Mouse (Mus musculus): Measurements from ENCODE around the gene Dnajb5. TPM values are rescaled to one million over a fixed set of nuclear protein-coding genes. Genes with fewer than 3 reads are reported as not detected.

Dnajb5 gene
- total and polyA plus RNA-seq, 2 experiments from 2014 or later = 33.4 to 88.0 TPM

DNA sequence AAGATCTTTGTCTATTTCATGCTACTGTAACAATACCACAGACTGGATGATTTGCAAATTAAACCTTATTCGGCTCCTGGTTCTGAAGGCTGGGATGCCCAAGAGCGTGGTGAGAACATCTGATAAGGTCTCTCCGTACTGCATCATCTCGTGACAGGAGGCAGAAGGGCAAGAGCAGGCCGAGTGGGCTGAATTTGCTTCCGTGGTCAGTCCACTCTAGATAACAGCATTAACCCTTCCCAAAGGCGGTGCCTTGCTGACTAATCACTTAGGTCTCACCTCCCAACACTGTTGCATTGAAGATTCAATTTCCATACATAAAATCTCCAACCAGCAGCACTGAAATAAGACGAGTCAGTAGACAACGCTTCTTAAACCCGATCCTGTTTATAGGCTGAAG, 36.2 kb upstream of the Dnajb5 start:
- H3K4me2 ChIP-seq (ENCODE audit: low read depth, low read length) = no peak overlapping the region
- H3K27me3 ChIP-seq (ENCODE audit: insufficient read depth, low read length) = no peaks in the 10 kb centered on the region
- no peak overlapping the region for H3K9ac ChIP-seq (replicated peaks; ENCODE audit: low read length)
- ATAC-seq (no peak), DNase-seq (ENCODE audit: low spot score) (no peak)
- WGBS = 55% methylated on average over 10 of the region's 10 CpGs
- no peaks in the 10 kb centered on the region for H3K9me3 ChIP-seq (ENCODE audit: low read length)
- H3K27ac ChIP-seq = no peak overlapping the region
- H3K4me3 ChIP-seq (ENCODE audit: low read length) = no peak overlapping the region
- TF ChIP-seq CTCF (IDR thresholded peaks at IDR 0.05; ENCODE audit: low read depth) = no peak
- H3K36me3 ChIP-seq (ENCODE audit: insufficient read depth, low read length) = no peaks in the 10 kb centered on the region
- no peaks in the 10 kb centered on the region for H3K4me1 ChIP-seq (ENCODE audit: insufficient read depth, low read length)

DNA sequence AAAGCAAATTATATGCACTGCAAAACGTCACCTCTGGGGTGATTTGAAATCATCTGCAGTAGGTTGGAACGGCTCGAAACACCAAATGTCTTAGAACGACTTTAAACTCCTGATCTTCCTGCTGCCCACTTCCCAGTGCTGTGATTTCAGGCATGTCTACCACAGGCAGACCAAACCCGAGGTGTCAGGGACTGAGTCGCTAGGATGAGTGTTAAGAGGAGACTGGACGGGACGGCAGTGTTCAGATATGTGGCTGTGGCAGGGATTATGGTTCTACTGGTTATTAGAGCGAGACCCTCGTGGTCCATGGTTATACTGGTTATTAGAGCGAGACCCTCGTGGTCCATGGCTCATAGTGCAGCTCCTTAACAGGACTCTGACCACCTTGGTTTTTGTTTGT, 34.3 kb upstream of the Dnajb5 start:
- ATAC-seq = no peak
- H3K4me2 ChIP-seq (ENCODE audit: low read depth, low read length) = no peak overlapping the region
- H3K9me3 ChIP-seq (ENCODE audit: low read length) = no peaks in the 10 kb centered on the region
- no peaks in the 10 kb centered on the region for H3K27me3 ChIP-seq (ENCODE audit: insufficient read depth, low read length)
- no peak overlapping the region for H3K9ac ChIP-seq (replicated peaks; ENCODE audit: low read length)
- H3K36me3 ChIP-seq (ENCODE audit: insufficient read depth, low read length) = no peaks in the 10 kb centered on the region
- no peak for TF ChIP-seq CTCF (IDR thresholded peaks at IDR 0.05; ENCODE audit: low read depth)
- 90% methylated on average over 12 of the region's 12 CpGs for WGBS
- DNase-seq (ENCODE audit: low spot score) = no peak
- H3K4me3 ChIP-seq (ENCODE audit: low read length) = no peak overlapping the region
- no peak overlapping the region for H3K27ac ChIP-seq
- no peaks in the 10 kb centered on the region for H3K4me1 ChIP-seq (ENCODE audit: insufficient read depth, low read length)

- no peak for DNase-seq (ENCODE audit: low spot score)
- H3K4me2 ChIP-seq (ENCODE audit: low read depth, low read length) = peak overlapping the region; percentile 84
These were observed 33.6 kb upstream of the Dnajb5 start for GRCm38 (mm10) chr4:42915966-42916365.

GRCm38 (mm10) chr4:42916617-42917401, 32.8 kb upstream of the Dnajb5 start, which contains the start of gene Phf24:
Gene Phf24 (plus strand): TSS chr4:42916660.
- Histone ChIP-seq H3K4me1 (ENCODE audit: insufficient read depth, low read length) (no peaks in the 10 kb centered on the region), H3K27ac (peak within 1 kb of the TSS; percentile 79), H3K9me3 (ENCODE audit: low read length) (no peaks in the 10 kb centered on the region), H3K9ac (replicated peaks; ENCODE audit: low read length) (peak within 1 kb of the TSS; percentile 80), H3K4me2 (ENCODE audit: low read depth, low read length) (peak within 1 kb of the TSS; percentile 84), H3K36me3 (ENCODE audit: insufficient read depth, low read length) (no peaks in the 10 kb centered on the region), H3K27me3 (ENCODE audit: insufficient read depth, low read length) (no peaks in the 10 kb centered on the region), H3K4me3 (ENCODE audit: low read length) (peak within 1 kb of the TSS; percentile 66)
- TF ChIP-seq CTCF (IDR thresholded peaks at IDR 0.05; ENCODE audit: low read depth) = no peak
- 2% methylated on average over 63 of the region's 90 CpGs for WGBS
- DNase-seq (ENCODE audit: low spot score) (peak; percentile 88), ATAC-seq (peak; percentile 85)

More at GRCm38 (mm10) chr4:42915966-42916365, 33.6 kb upstream of the Dnajb5 start:
- H3K27ac ChIP-seq = no peak overlapping the region
- no peak for TF ChIP-seq CTCF (IDR thresholded peaks at IDR 0.05; ENCODE audit: low read depth)
- no peaks in the 10 kb centered on the region for H3K9me3 ChIP-seq (ENCODE audit: low read length)
- H3K36me3 ChIP-seq (ENCODE audit: insufficient read depth, low read length) = no peaks in the 10 kb centered on the region
- no peak for ATAC-seq
- H3K4me1 ChIP-seq (ENCODE audit: insufficient read depth, low read length) = no peaks in the 10 kb centered on the region
- H3K4me3 ChIP-seq (ENCODE audit: low read length) = no peak overlapping the region
- WGBS = 89% methylated on average over 1 of the region's 1 CpGs
- no peaks in the 10 kb centered on the region for H3K27me3 ChIP-seq (ENCODE audit: insufficient read depth, low read length)
- H3K9ac ChIP-seq (replicated peaks; ENCODE audit: low read length) = no peak overlapping the region

DNA sequence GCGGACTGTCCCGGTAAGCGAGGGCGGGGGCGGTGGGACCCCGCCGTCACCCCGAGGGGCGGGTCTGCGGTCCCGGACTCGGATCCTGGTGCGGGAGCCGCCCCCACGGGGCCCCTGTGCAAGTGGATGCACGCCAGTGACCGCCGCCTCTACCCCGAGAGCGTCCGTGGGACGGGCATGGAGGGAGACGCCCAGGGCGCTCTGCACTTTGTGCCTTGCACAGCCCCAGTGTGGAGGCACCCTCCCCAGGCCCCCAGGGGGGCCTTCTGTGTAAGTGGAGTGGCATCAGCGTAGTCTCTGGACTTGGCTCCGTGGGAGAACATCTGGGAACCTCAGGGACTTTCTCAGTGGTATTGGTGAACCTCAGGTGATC, 32.2 kb upstream of the Dnajb5 start:
- peak; percentile 10 for DNase-seq (ENCODE audit: low spot score)
- 3% methylated on average over 20 of the region's 26 CpGs for WGBS
- TF ChIP-seq CTCF (IDR thresholded peaks at IDR 0.05; ENCODE audit: low read depth) = no peak
- H3K4me3 ChIP-seq (ENCODE audit: low read length) = peak overlapping the region; percentile 66
- peak overlapping the region; percentile 84 for H3K4me2 ChIP-seq (ENCODE audit: low read depth, low read length)
- H3K9me3 ChIP-seq (ENCODE audit: low read length) = no peaks in the 10 kb centered on the region
- peak; percentile 62 for ATAC-seq
- H3K27ac ChIP-seq = peak overlapping the region; percentile 79
- H3K4me1 ChIP-seq (ENCODE audit: insufficient read depth, low read length) = no peaks in the 10 kb centered on the region
- H3K9ac ChIP-seq (replicated peaks; ENCODE audit: low read length) = peak overlapping the region; percentile 80
- H3K27me3 ChIP-seq (ENCODE audit: insufficient read depth, low read length) = no peaks in the 10 kb centered on the region
- H3K36me3 ChIP-seq (ENCODE audit: insufficient read depth, low read length) = no peaks in the 10 kb centered on the region

DNA sequence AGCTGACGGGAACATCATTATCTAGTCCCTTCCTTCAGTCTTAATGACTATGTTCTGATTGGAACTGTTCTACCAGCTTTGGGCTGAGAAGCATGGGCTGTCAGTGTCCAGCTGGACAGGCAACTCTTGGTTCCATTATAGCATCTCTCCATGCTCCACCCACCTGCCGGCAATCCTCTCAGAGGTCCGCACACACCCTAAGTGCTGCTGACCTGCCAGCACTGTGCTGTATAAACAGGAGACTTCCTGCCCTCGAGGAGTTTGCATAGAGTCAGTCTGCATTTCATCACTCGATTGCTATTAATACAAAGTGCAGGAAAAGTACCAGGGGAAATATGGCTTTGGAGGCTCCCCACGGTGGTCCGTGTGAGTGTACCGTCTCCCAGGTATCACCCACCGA, 28.9 kb upstream of the Dnajb5 start:
- Histone ChIP-seq H3K9ac (replicated peaks; ENCODE audit: low read length) (no peak overlapping the region), H3K27me3 (ENCODE audit: insufficient read depth, low read length) (no peaks in the 10 kb centered on the region), H3K4me2 (ENCODE audit: low read depth, low read length) (no peak overlapping the region), H3K9me3 (ENCODE audit: low read length) (no peaks in the 10 kb centered on the region), H3K4me1 (ENCODE audit: insufficient read depth, low read length) (no peaks in the 10 kb centered on the region), H3K36me3 (ENCODE audit: insufficient read depth, low read length) (no peaks in the 10 kb centered on the region), H3K4me3 (ENCODE audit: low read length) (no peak overlapping the region), H3K27ac (no peak overlapping the region)
- no peak for TF ChIP-seq CTCF (IDR thresholded peaks at IDR 0.05; ENCODE audit: low read depth)
- 77% methylated on average over 9 of the region's 9 CpGs for whole genome bisulfite sequencing
- ATAC-seq (no peak), DNase-seq (ENCODE audit: low spot score) (no peak)

GRCm38 (mm10) chr4:42921536-42921935, 28.1 kb upstream of the Dnajb5 start:
- TF ChIP-seq CTCF (IDR thresholded peaks at IDR 0.05; ENCODE audit: low read depth) = no peak

More at GRCm38 (mm10) chr4:42921536-42921935, 28.1 kb upstream of the Dnajb5 start:
- Histone ChIP-seq H3K27ac (no peak overlapping the region), H3K27me3 (ENCODE audit: insufficient read depth, low read length) (no peaks in the 10 kb centered on the region), H3K4me3 (ENCODE audit: low read length) (no peak overlapping the region), H3K4me2 (ENCODE audit: low read depth, low read length) (no peak overlapping the region), H3K36me3 (ENCODE audit: insufficient read depth, low read length) (no peaks in the 10 kb centered on the region), H3K9ac (replicated peaks; ENCODE audit: low read length) (no peak overlapping the region), H3K4me1 (ENCODE audit: insufficient read depth, low read length) (no peaks in the 10 kb centered on the region), H3K9me3 (ENCODE audit: low read length) (no peaks in the 10 kb centered on the region)
- DNase-seq (ENCODE audit: low spot score) (no peak), ATAC-seq (no peak)
- 67% methylated on average over 2 of the region's 2 CpGs for WGBS
